In the genomic region with DNA sequence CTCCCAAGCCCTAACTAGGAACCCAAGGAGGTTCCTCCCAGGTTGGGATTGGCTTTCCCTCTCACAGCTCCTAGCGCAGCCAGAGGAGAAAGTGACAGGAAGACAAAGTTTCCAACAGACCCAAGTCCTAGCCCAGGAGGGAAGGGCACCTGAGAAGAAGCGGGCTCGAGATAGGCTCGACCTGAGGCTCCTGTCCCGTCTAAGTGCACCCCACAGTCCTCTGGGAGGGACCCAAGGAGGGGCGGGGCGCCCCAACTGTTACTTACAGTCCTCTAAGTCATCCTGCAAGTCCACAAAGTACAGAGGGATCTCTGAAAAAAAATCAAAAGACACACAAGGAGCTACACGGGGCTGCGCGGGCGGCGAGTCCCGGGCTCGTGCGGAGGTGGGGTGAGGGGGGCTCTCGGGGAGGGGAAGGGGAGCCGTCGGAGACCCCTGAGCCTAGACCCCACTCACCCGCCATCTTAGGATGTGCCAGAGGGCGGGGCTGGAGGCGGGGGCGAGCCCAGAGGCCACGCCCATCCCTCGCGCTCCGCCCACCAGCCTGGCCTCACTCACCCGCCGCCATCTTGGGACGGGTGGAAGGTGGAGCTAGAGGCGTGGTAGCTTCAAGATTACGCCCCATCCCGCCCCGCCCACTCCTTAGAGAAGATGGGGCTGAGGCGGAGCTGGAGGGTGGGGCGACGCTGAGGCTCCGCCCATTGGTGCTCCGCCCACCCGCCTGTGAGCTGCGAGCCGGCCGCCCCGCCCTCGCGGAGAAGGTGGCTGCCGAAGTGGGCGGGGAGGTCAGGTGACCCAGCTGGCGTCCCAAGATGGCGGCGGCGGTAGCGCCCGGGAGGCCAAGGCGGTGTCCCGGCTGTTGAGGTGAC, we compare ENCODE assay signal across 8 mouse cellular contexts. TPM values are rescaled to one million over a fixed set of nuclear protein-coding genes. Genes with fewer than 3 reads are reported as not detected.
DNase-seq lines count a peak whose midpoint lies in the region; ATAC-seq lines count a peak whose summit lies in the region.

A gene (plus strand): TSS at position 704 of the 869 bp plus-strand sequence.

- ATAC-seq in hindbrain, embryonic 11.5 days (ENCODE audit: low FRiP score), result peak; percentile 97

- peak within 1 kb of the TSS; percentile 92 for H3K9ac ChIP-seq in hindbrain, embryonic 11.5 days (ENCODE audit: low read depth, low read length)

- H3K27me3 ChIP-seq in hindbrain, embryonic 11.5 days (ENCODE audit: control insufficient read depth, insufficient read depth, low read length), result no peaks in the 10 kb centered on the region

- peaks cover 2% of the 10 kb centered on the region; the same call in 1 of the 2 replicates for H3K4me1 ChIP-seq in hindbrain, embryonic 11.5 days (replicated peaks; ENCODE audit: control insufficient read depth, insufficient read depth, low read length)

- 0 out of 2 replicates have a peak within 1 kb of the TSS, but pooled peaks have one; percentile 47 for H3K27ac ChIP-seq in hindbrain, embryonic 11.5 days (ENCODE audit: low read depth, low read length)

- peak within 1 kb of the TSS; percentile 78 for H3K4me2 ChIP-seq in hindbrain, embryonic 11.5 days (replicated peaks; ENCODE audit: low read depth, low read length)

- 0 out of 2 replicates have a peak, but pooled peaks cover 2% of the 10 kb centered on the region for H3K36me3 ChIP-seq in hindbrain, embryonic 11.5 days (ENCODE audit: control insufficient read depth, insufficient read depth, low read length)

- H3K9me3 ChIP-seq in hindbrain, embryonic 11.5 days (ENCODE audit: control insufficient read depth, low read length), result no peaks in the 10 kb centered on the region

- H3K4me3 ChIP-seq in hindbrain, embryonic 11.5 days (ENCODE audit: low read depth, low read length), result peak within 1 kb of the TSS; percentile 95

- WGBS in hindbrain, embryonic 11.5 days, result under 1% methylated on average over 44 of the region's 55 CpGs

- DNase-seq in Muller cell, postnatal 12 days (ENCODE audit: inconsistent ontology term), result peak; percentile 100
- DNase-seq in cerebellum, adult 9-11 months, result peak; percentile 99
- peak; percentile 93 to 96 for DNase-seq in frontal cortex, adult 2 months (ENCODE audit: extremely low spot score in 1 of 2, low spot score in 1 of 2)
- peak; percentile 100 for DNase-seq in hindbrain, embryonic 11.5 days (ENCODE audit: low spot score)
- peak; percentile 96 to 97 for DNase-seq in layer of hippocampus, postnatal 10 days (ENCODE audit: low spot score in 2 of 2)
- DNase-seq in lung, postnatal 10 days, result peak; percentile 97
- peak; percentile 98 for DNase-seq in ovary, postnatal 36 days (ENCODE audit: low spot score)
- DNase-seq in thymus, postnatal 25 days, result peak; percentile 98

RNA-seq across cellular contexts. Expression of the gene that starts here (rescaled TPM):
- polyA plus RNA-seq in frontal cortex, adult 2 months (2012; rRNA removed), result 16.4 and 17.3 TPM in 2 replicates
- polyA plus RNA-seq in hindbrain, embryonic 11.5 days (2014; fragmentation: Nextera tagmentation; extraction: Ambion mirVana), result 42.3 and 44.6 TPM in 2 replicates
- total RNA-seq in layer of hippocampus, postnatal 10 days (2021), result 10 to 100 TPM; 22.3 to 24.4 TPM

Comparison
In these comparisons a context has a peak if more than half of its experiments do, and no peak if none do; other contexts are left out.
1. Peak in every context shown above with its lines: DNase-seq, ATAC-seq, H3K4me3 ChIP-seq and H3K27ac ChIP-seq.